Mouse (Mus musculus) central nervous system, embryonic 11.5 days (tissue): Measurements from ENCODE around the gene Olfr1036. TPM values are rescaled to one million over a fixed set of nuclear protein-coding genes. Genes with fewer than 3 reads are reported as not detected.

ENCODE experiments used
- polyA plus RNA-seq: library from polyadenylated mRNA; depleted of rRNA; stranded (reverse); fragments of >200 nt; gene quantifications from 2 replicates; pipeline ENCODE4 v1.2.3, GENCODE M21; 2012; rRNA removed

Gene Olfr1036
- polyA plus RNA-seq: not detected in 2 replicates

GRCm38 (mm10) chr2:86073692-86074091 is at the start of gene Olfr1036:
TSS of gene Olfr1036 (plus strand) at chr2:86073992.

GRCm38 (mm10) chr2:86045561-86045960 is 28.2 kb upstream of the Olfr1036 start, which contains the start of gene Olfr1034:
TSS of gene Olfr1034 (plus strand) at chr2:86045861.

GRCm38 (mm10) chr2:86087285-86087684 is 13.5 kb downstream of the Olfr1036 start, which contains the start of gene Olfr1037:
TSS of gene Olfr1037 (minus strand) at chr2:86087385.

Other genes with a start within 250 kb of the Olfr1036 start
- gene Olfr1019, start 228.5 kb upstream of the Olfr1036 start, polyA plus RNA-seq: not detected in 2 replicates
- gene Olfr1020, start 227.0 kb upstream of the Olfr1036 start, polyA plus RNA-seq: not detected in 2 replicates
- not detected in 2 replicates for gene Olfr1022, start 205.4 kb upstream of the Olfr1036 start, polyA plus RNA-seq
- not detected in 2 replicates for gene Olfr1023, start 188.4 kb upstream of the Olfr1036 start, polyA plus RNA-seq
- gene Olfr1024, start 168.9 kb upstream of the Olfr1036 start, polyA plus RNA-seq: not detected in 2 replicates
- gene Olfr1025-ps1, start 158.8 kb upstream of the Olfr1036 start, polyA plus RNA-seq: not detected in 2 replicates
- not detected in 2 replicates for gene Olfr1026, start 152.4 kb upstream of the Olfr1036 start, polyA plus RNA-seq
- not detected in 2 replicates for gene Olfr1028, start 123.6 kb upstream of the Olfr1036 start, polyA plus RNA-seq
- not detected in 2 replicates for gene Olfr1029, start 100.1 kb upstream of the Olfr1036 start, polyA plus RNA-seq
- not detected in 2 replicates for gene Olfr1030, start 94.7 kb upstream of the Olfr1036 start, polyA plus RNA-seq
- gene Olfr1031, start 83.7 kb upstream of the Olfr1036 start, polyA plus RNA-seq: not detected in 2 replicates
- gene Olfr1032, start 68.5 kb upstream of the Olfr1036 start, polyA plus RNA-seq: not detected in 2 replicates
- 0.06 and 0.14 TPM in 2 replicates for gene Olfr1033, start 53.4 kb upstream of the Olfr1036 start, polyA plus RNA-seq
- gene Olfr1034, start 28.1 kb upstream of the Olfr1036 start, polyA plus RNA-seq: 0.05 TPM in 1 of 2 replicates, not detected in the other
- gene Olfr1037, start 13.4 kb downstream of the Olfr1036 start, polyA plus RNA-seq: not detected in 2 replicates
- gene Olfr1039, start 61.9 kb downstream of the Olfr1036 start, polyA plus RNA-seq: not detected in 2 replicates
- gene Olfr1040, start 72.7 kb downstream of the Olfr1036 start, polyA plus RNA-seq: not detected in 2 replicates
- gene Olfr1042, start 87.8 kb downstream of the Olfr1036 start, polyA plus RNA-seq: not detected in 2 replicates
- gene Olfr1043, start 93.5 kb downstream of the Olfr1036 start, polyA plus RNA-seq: not detected in 2 replicates
- gene Olfr1044, start 103.8 kb downstream of the Olfr1036 start, polyA plus RNA-seq: not detected in 2 replicates
- gene Olfr52, start 111.7 kb downstream of the Olfr1036 start, polyA plus RNA-seq: not detected in 2 replicates
- not detected in 2 replicates for gene Olfr1045, start 129.0 kb downstream of the Olfr1036 start, polyA plus RNA-seq
- gene Olfr1046, start 145.3 kb downstream of the Olfr1036 start, polyA plus RNA-seq: not detected in 2 replicates
- gene Olfr1047, start 157.4 kb downstream of the Olfr1036 start, polyA plus RNA-seq: not detected in 2 replicates
- not detected in 2 replicates for gene Olfr1048, start 166.3 kb downstream of the Olfr1036 start, polyA plus RNA-seq
- gene Olfr1049, start 184.3 kb downstream of the Olfr1036 start, polyA plus RNA-seq: not detected in 2 replicates
- gene Olfr1051, start 205.1 kb downstream of the Olfr1036 start, polyA plus RNA-seq: not detected in 2 replicates
- gene Olfr1052, start 218.5 kb downstream of the Olfr1036 start, polyA plus RNA-seq: not detected in 2 replicates
- gene Olfr1053, start 241.3 kb downstream of the Olfr1036 start, polyA plus RNA-seq: not detected in 2 replicates